Mouse (Mus musculus): ENCODE measurements around the gene Phf2. TPM values are rescaled to one million over a fixed set of nuclear protein-coding genes. Genes with fewer than 3 reads are reported as not detected.

Phf2 gene
- total RNA-seq (2021) = 10 to 100 TPM; 30.0 to 33.9 TPM
- polyA plus RNA-seq (2012; rRNA removed) = 12.9 and 13.4 TPM in 2 replicates
- long read RNA-seq, full-length matches to known transcripts = 4 of 10 reads
- long read RNA-seq, partial matches to known transcripts = 3 of 10 reads
- long read RNA-seq, other reads (novel, unspliced or antisense) = 3 of 10 reads

DNA sequence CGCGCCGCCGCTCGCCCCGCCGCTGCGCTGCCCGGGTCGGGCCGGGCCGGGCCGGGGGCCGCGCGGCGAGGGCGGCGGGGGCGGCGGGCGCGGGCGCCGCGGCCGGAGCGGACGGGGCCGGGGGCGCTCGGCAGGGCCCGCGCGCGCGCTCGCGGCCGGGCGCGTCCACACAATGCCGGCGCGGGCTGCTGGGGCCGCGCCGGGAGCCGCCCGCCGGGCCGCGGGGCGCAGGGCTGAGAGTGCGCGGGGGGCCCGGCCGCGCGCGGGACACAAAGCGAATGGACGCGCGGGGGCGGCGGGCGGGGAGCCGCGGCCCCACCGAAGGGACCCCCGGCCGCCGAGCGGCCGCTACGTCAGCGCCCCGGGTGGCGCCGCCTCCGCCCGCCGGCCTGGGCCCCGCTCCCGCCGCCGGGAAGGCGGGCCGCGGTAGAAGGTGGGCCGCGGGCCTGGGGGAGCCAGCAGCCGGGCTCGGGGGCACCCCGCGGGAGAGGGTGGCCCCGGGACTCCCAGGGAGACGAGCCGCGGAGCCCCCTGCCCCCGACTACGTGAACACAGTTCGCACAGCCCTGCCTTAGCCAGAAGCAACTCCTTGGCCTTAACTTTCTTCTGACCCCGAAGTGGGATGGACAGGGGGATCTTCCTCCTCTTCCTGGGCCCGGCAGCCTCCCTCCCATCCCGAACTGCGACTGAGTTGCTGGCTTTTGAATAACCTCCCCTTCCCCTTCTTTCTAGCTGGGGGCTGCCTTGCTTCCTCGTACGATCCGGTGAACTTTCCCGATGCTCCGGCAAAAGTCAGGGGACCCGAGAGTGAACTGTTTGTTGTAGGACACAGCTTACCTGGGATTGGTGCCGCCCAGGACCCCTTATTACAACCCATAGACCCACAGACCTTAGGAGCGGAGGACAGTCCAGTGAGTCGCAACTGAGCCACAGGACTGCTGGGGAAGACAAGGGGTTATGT is at the start of gene Phf2:
Gene Phf2 (minus strand): TSS at position 349 of the 961 bp plus-strand sequence.
- intact Hi-C loops (cut with DNase I) = loop anchor here (10.0 kb wide), 1 partner anchor 304 kb away; no protein-coding TSS in a partner anchor
- H3K36me3 ChIP-seq (ENCODE audit: control insufficient read depth, insufficient read depth, low read length) = no peaks in the 10 kb centered on the region
- peaks cover 6% of the 10 kb centered on the region; the same call in 1 of the 2 replicates for H3K79me2 ChIP-seq (replicated peaks; ENCODE audit: control insufficient read depth, insufficient read depth, low read length)
- no peak for TF ChIP-seq EP300 (IDR thresholded peaks at IDR 0.05; ENCODE audit: insufficient read depth, low read depth, low read length)
- peak; percentile 11; the same call in 1 of the 2 replicates for TF ChIP-seq POLR2A (IDR thresholded peaks at IDR 0.05; ENCODE audit: insufficient read depth, low read depth, low read length)
- H3K9ac ChIP-seq (ENCODE audit: low read depth, low read length) = peak within 1 kb of the TSS; percentile 100
- peak within 1 kb of the TSS; percentile 85 for H3K4me3 ChIP-seq
- peaks cover 16% of the 10 kb centered on the region for H3K4me1 ChIP-seq (ENCODE audit: control insufficient read depth, insufficient read depth, low read length)
- H3K27me3 ChIP-seq (ENCODE audit: control insufficient read depth, insufficient read depth, low read length) = no peaks in the 10 kb centered on the region
- WGBS = 14% methylated on average over 91 of the region's 117 CpGs
- peak within 1 kb of the TSS; percentile 95 for H3K27ac ChIP-seq
- peak; percentile 74 to 78 for DNase-seq

DNA sequence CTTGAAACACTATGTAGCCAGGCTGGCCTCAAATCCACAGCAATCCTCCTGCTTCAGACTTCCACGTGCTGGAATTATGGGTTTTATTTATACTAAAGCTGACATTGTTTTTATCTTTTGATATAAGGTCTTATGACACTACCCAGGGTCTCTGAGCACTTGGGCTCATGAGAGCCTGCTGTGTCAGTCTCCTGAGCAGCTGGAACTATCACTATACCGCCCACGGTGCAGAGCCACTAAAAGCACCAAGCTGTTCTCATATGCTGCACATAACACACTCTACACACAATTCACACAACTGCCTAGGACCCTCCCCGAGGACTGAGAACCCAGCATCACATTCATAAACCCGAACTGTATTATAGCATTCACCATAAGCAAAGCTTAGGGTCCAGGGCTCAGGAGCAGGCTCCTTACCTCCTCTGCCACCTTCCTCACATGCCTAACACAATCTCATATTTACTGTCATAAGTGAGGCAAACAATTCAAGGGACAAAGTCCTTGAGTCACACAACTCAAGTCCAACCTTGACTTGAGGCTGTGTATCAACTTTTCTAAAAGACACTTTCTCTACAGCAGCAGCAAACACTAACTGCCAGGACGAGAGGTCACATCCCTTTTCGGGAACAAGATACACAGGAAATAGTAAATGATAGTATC is 49.0 kb upstream of the Phf2 start:
- H3K79me2 ChIP-seq (replicated peaks; ENCODE audit: control insufficient read depth, insufficient read depth, low read length) = no peaks in the 10 kb centered on the region; the same call in 1 of the 2 replicates
- 63% methylated on average over 7 of the region's 7 CpGs for WGBS
- H3K4me1 ChIP-seq (ENCODE audit: control insufficient read depth, insufficient read depth, low read length) = no peaks in the 10 kb centered on the region
- intact Hi-C loops (cut with DNase I) = loop anchor here (5.0 kb wide), 1 partner anchor 37 kb away; no protein-coding TSS in a partner anchor
- H3K27me3 ChIP-seq (ENCODE audit: control insufficient read depth, insufficient read depth, low read length) = no peaks in the 10 kb centered on the region
- H3K9ac ChIP-seq (ENCODE audit: low read depth, low read length) = no peak overlapping the region
- H3K4me3 ChIP-seq = no peak overlapping the region
- no peak overlapping the region for H3K27ac ChIP-seq
- DNase-seq = no peak
- TF ChIP-seq EP300 (IDR thresholded peaks at IDR 0.05; ENCODE audit: insufficient read depth, low read depth, low read length) = no peak
- TF ChIP-seq CTCF (IDR thresholded peaks at IDR 0.05) = no peak
- TF ChIP-seq POLR2A (IDR thresholded peaks at IDR 0.05; ENCODE audit: insufficient read depth, low read depth, low read length) = no peak
- peaks cover 22% of the 10 kb centered on the region for H3K36me3 ChIP-seq (ENCODE audit: control insufficient read depth, insufficient read depth, low read length)

DNA sequence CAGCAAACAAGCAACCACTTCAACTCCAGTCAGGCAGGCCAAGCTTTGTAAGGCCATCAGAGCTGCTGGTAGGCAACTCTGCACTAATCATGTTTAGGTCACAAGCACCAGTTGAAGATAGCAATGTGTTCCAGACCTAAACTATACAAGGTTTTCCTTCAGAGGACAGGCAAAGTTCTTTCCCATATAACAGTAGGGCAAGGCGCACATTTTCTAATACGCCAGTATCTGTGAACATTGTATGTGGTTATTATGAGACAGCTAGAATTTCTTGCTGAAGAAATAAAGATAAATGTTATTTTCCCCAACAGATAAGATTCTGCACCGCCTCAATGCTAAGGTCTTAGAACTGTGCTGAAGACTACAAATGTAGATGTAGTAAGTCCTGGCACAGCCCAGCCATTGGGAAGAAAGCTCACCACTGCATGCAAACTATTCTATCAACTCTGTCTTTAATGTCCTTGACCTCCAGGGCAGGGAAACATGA is 46.2 kb upstream of the Phf2 start:
- H3K4me1 ChIP-seq (ENCODE audit: control insufficient read depth, insufficient read depth, low read length) = no peaks in the 10 kb centered on the region
- no peaks in the 10 kb centered on the region for H3K27me3 ChIP-seq (ENCODE audit: control insufficient read depth, insufficient read depth, low read length)
- H3K9ac ChIP-seq (ENCODE audit: low read depth, low read length) = no peak overlapping the region
- H3K4me3 ChIP-seq = no peak overlapping the region
- no peak overlapping the region for H3K27ac ChIP-seq
- DNase-seq = no peak
- H3K36me3 ChIP-seq (ENCODE audit: control insufficient read depth, insufficient read depth, low read length) = peaks cover 24% of the 10 kb centered on the region
- TF ChIP-seq CTCF (IDR thresholded peaks at IDR 0.05) = no peak
- TF ChIP-seq EP300 (IDR thresholded peaks at IDR 0.05; ENCODE audit: insufficient read depth, low read depth, low read length) = no peak
- TF ChIP-seq POLR2A (IDR thresholded peaks at IDR 0.05; ENCODE audit: insufficient read depth, low read depth, low read length) = no peak
- 95% methylated on average over 3 of the region's 3 CpGs for WGBS
- intact Hi-C loops (cut with DNase I) = loop anchor here (5.0 kb wide), 1 partner anchor 40 kb away; no protein-coding TSS in a partner anchor
- H3K79me2 ChIP-seq (replicated peaks; ENCODE audit: control insufficient read depth, insufficient read depth, low read length) = 0 out of 2 replicates have a peak, but pooled peaks cover 2% of the 10 kb centered on the region

DNA sequence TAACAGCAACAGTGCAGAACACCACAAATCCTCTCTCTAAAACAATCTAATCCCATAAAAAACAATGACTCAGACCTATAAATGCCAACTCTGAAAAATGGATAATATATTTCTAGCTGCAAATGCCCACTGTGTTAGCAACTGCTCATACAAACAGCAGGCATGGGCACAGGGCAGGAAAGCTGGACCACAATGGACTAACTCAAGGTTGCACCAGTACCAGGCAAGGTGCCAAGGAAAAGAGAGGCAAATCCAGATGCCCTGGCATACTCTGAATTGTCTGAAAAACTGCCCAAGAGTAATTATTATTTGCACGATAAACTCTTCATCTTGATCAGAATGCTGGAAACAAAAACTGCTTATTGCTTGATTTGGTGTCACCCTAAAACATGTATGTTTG is 42.8 kb upstream of the Phf2 start:
- 26% methylated on average over 1 of the region's 1 CpGs for WGBS
- no peak overlapping the region for H3K4me3 ChIP-seq
- intact Hi-C loops (cut with DNase I) = no loop called here
- TF ChIP-seq POLR2A (IDR thresholded peaks at IDR 0.05; ENCODE audit: insufficient read depth, low read depth, low read length) (no peak), EP300 (IDR thresholded peaks at IDR 0.05; ENCODE audit: insufficient read depth, low read depth, low read length) (no peak), CTCF (IDR thresholded peaks at IDR 0.05) (no peak)
- no peaks in the 10 kb centered on the region for H3K4me1 ChIP-seq (ENCODE audit: control insufficient read depth, insufficient read depth, low read length)
- 0 out of 2 replicates have a peak, but pooled peaks cover 2% of the 10 kb centered on the region for H3K79me2 ChIP-seq (replicated peaks; ENCODE audit: control insufficient read depth, insufficient read depth, low read length)
- H3K9ac ChIP-seq (ENCODE audit: low read depth, low read length) = no peak overlapping the region
- no peaks in the 10 kb centered on the region for H3K27me3 ChIP-seq (ENCODE audit: control insufficient read depth, insufficient read depth, low read length)
- no peak overlapping the region for H3K27ac ChIP-seq
- peak in 1 of 2 experiments; percentile 24 for DNase-seq
- H3K36me3 ChIP-seq (ENCODE audit: control insufficient read depth, insufficient read depth, low read length) = peaks cover 10% of the 10 kb centered on the region

DNA sequence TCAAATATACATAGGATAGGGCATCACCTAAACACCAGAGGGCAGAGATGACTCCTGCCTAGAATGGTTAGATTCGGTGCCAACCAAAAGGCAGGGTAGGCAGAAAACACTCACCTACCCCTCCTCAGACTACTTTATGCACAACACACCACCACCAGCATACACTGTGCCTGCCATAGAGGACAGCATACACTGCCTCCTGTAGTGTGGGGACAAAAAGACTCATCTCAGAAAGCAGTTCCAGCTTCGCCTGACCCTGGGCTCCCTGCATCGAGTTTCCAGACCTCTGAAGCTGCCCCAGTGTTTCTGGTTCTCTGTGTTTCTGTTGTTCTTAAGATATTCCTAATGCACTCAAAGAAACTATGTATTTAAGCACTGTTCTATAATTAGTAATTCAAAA is 42.2 kb upstream of the Phf2 start:
- 76% methylated on average over 3 of the region's 3 CpGs for WGBS
- peaks cover 10% of the 10 kb centered on the region for H3K36me3 ChIP-seq (ENCODE audit: control insufficient read depth, insufficient read depth, low read length)
- H3K27me3 ChIP-seq (ENCODE audit: control insufficient read depth, insufficient read depth, low read length) = no peaks in the 10 kb centered on the region
- no peak overlapping the region for H3K4me3 ChIP-seq
- no peak for DNase-seq
- intact Hi-C loops (cut with DNase I) = no loop called here
- no peak overlapping the region for H3K27ac ChIP-seq
- 0 out of 2 replicates have a peak, but pooled peaks cover 2% of the 10 kb centered on the region for H3K79me2 ChIP-seq (replicated peaks; ENCODE audit: control insufficient read depth, insufficient read depth, low read length)
- H3K4me1 ChIP-seq (ENCODE audit: control insufficient read depth, insufficient read depth, low read length) = no peaks in the 10 kb centered on the region
- no peak overlapping the region for H3K9ac ChIP-seq (ENCODE audit: low read depth, low read length)
- TF ChIP-seq CTCF (IDR thresholded peaks at IDR 0.05) = no peak
- TF ChIP-seq EP300 (IDR thresholded peaks at IDR 0.05; ENCODE audit: insufficient read depth, low read depth, low read length) = no peak
- no peak for TF ChIP-seq POLR2A (IDR thresholded peaks at IDR 0.05; ENCODE audit: insufficient read depth, low read depth, low read length)
